Mouse (Mus musculus) hindbrain, embryonic 11.5 days (tissue): ENCODE measurements around the gene Zfp473. TPM values are rescaled to one million over a fixed set of nuclear protein-coding genes. Genes with fewer than 3 reads are reported as not detected.
A peak's percentile ranks its signal among the peaks of the same experiment; 100 is the strongest.
"Not testable (repeated sequence)": the region's sequence is repeated elsewhere in the genome, so short reads cannot be mapped to it uniquely, and the experiment has no call there.

Experiments
- ATAC-seq: fragments of 200-750 bp; cut with Nextera tagmentation; 2 replicates; pipeline ENCODE4 v1.8.0; 2017; ENCODE audit warnings: mild to moderate bottlenecking, moderate TSS enrichment, moderate library complexity; ENCODE audit not compliant: low FRiP score
- DNase-seq: peaks from one replicate; pipeline ENCODE4 v3.0.0-alpha.2; 2015; ENCODE audit warnings: low spot score
- H3K27ac ChIP-seq: fragments of 300-500 bp; sonication (generic); 2 replicates; pipeline ENCODE4 v1.5.1; 2014; ENCODE audit warnings: mild to moderate bottlenecking, low read depth, low read length
- H3K27me3 ChIP-seq: fragments of 300-500 bp; sonication (generic); 2 replicates; pipeline ENCODE4 v1.6.1; 2014; ENCODE audit warnings: mild to moderate bottlenecking, low read length, moderate library complexity, mixed read lengths; ENCODE audit not compliant: control insufficient read depth, insufficient read depth
- H3K36me3 ChIP-seq: fragments of 300-500 bp; sonication (generic); 2 replicates; pipeline ENCODE4 v1.6.1; 2014; ENCODE audit warnings: mild to moderate bottlenecking, low read length, moderate library complexity, mixed read lengths; ENCODE audit not compliant: control insufficient read depth, insufficient read depth
- H3K4me1 ChIP-seq: fragments of 300-500 bp; sonication (generic); replicated peaks from 2 replicates; pipeline ENCODE4 v1.6.1; 2014; ENCODE audit warnings: low read length, mixed read lengths; ENCODE audit not compliant: control insufficient read depth, insufficient read depth
- H3K4me2 ChIP-seq: fragments of 300-500 bp; sonication (generic); replicated peaks from 2 replicates; pipeline ENCODE4 v1.6.1; 2014; ENCODE audit warnings: mild to moderate bottlenecking, low read depth, low read length
- H3K4me3 ChIP-seq: fragments of 300-500 bp; sonication (generic); 2 replicates; pipeline ENCODE4 v1.5.1; 2014; ENCODE audit warnings: low read depth, low read length
- H3K9ac ChIP-seq: fragments of 300-500 bp; sonication (generic); 2 replicates; pipeline ENCODE4 v1.6.1; 2014; ENCODE audit warnings: low read depth, low read length
- H3K9me3 ChIP-seq: fragments of 300-500 bp; sonication (generic); 2 replicates; pipeline ENCODE4 v1.6.1; 2016; ENCODE audit warnings: low read length; ENCODE audit not compliant: control insufficient read depth
- WGBS: fragments of 180-500 bp; shearing (Covaris S2); extraction: QIAGEN DNeasy Blood & Tissue Kit; methylation state at CpG from one replicate; pipeline ENCODE4 v1.1.7; 2014; 5-methylcytosine and 5-hydroxymethylcytosine counted together
- polyA plus RNA-seq: library from polyadenylated mRNA; unstranded; fragments of >200 nt; fragmentation: Nextera tagmentation; extraction: Ambion mirVana; gene quantifications from 2 replicates; pipeline ENCODE4 v1.2.1, GENCODE M21; 2014

The Zfp473 gene
- polyA plus RNA-seq, 1 experiment from 2014 or later: 3.0 TPM

DNA sequence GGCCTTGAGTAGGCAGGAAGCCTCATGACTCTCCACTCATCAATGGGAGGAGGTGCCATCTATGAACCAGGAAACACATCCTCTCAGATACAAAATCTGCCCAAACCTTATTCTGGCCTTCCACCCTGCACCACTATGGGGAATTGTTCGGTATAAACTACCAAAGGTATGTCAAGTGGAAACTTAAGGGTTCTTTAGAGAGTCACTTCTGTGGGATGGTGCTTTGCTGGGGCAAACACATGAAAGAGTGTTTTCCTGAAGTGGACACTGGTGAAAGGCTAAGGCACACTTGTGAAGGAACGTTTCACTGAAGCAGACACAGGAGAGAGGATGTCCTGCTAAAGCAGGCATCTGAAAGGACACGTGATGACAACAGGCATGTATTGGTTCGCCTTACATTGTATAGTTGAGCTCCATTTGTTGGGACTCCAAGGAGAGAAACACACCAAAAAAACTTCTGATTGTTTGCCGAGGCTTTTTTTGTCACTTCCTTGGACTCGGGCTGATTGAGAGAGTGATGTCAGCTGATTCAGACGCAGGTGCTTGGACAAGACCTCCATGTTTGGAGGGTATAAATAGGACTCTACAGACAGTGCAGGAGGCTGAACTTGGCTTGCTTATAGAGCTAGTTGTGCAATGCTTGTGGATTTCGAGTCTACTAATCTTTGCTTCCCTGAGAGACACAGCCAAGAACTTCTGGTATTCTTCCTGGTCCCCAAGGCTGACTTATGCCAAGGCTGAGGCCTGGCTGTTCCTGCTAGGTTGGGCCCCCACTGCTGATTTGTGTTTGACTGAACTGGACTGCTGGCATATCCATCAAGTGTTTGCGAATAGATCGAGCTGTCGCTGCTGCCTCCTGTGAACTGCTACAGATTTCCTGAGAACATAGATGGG is 22.5 kb downstream of the Zfp473 start:
- no peaks in the 10 kb centered on the region for H3K36me3 ChIP-seq
- DNase-seq (no peak), ATAC-seq (no peak)
- no peaks in the 10 kb centered on the region for H3K27me3 ChIP-seq
- H3K9ac ChIP-seq: no peak overlapping the region
- H3K27ac ChIP-seq: no peak overlapping the region
- no peaks in the 10 kb centered on the region for H3K4me1 ChIP-seq
- 86% methylated on average over 11 of the region's 11 CpGs for WGBS
- no peak overlapping the region for H3K4me3 ChIP-seq
- H3K4me2 ChIP-seq: no peak overlapping the region
- H3K9me3 ChIP-seq: no peaks in the 10 kb centered on the region

DNA sequence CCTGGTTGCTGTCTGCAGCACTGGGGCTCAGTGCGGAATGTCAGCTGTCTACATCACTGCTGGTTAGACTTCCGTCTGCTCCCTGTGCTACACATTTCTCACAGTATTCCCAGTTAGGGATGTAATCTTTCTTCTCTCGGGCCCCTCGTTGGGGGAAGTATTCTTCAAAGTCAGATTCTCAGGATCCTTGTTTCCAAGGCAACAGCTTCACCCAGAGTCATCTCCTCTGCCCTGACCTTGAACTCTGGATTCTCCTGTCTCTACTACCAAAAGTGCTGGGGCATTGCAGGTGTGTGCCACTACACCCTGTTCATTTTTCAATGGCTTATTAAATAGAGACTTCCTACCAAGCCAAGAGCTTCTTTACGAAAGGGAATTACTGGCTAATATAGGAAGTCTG is 23.7 kb downstream of the Zfp473 start:
- H3K36me3 ChIP-seq: no peaks in the 10 kb centered on the region
- ATAC-seq: no peak
- WGBS: 69% methylated on average over 5 of the region's 5 CpGs

DNA sequence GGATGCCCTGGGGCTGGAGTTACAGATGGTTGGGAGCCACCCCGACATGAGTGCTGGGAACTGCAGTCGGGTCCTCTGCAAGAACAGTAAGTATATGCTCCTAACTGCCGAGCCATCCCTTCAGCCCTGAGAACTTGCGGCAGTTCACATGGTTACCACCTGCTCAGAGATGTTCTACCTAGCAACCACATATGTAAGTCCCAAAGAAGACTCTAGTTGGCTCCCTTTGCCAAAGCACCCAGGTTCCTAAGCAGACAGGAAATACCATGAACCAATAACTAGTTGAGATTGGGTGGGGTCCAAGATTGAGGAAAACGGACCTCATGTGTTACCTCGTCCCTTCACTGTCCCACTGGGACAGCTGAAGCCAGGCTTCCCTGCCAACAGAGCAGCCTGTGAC is 24.5 kb downstream of the Zfp473 start:
- H3K4me1 ChIP-seq: no peaks in the 10 kb centered on the region
- DNase-seq (no peak), ATAC-seq (no peak)
- no peak overlapping the region for H3K27ac ChIP-seq
- H3K4me2 ChIP-seq: no peak overlapping the region
- 84% methylated on average over 6 of the region's 6 CpGs for WGBS
- H3K4me3 ChIP-seq: no peak overlapping the region
- no peak overlapping the region for H3K9ac ChIP-seq
- no peaks in the 10 kb centered on the region for H3K9me3 ChIP-seq
- H3K27me3 ChIP-seq: no peaks in the 10 kb centered on the region
- H3K36me3 ChIP-seq: no peaks in the 10 kb centered on the region

More for the DNA sequence above, 23.7 kb downstream of the Zfp473 start:
- Histone ChIP-seq H3K4me1 (no peaks in the 10 kb centered on the region), H3K27me3 (no peaks in the 10 kb centered on the region), H3K9me3 (no peaks in the 10 kb centered on the region), H3K9ac (no peak overlapping the region), H3K27ac (no peak overlapping the region), H3K4me2 (no peak overlapping the region), H3K4me3 (no peak overlapping the region)
- DNase-seq: no peak

DNA sequence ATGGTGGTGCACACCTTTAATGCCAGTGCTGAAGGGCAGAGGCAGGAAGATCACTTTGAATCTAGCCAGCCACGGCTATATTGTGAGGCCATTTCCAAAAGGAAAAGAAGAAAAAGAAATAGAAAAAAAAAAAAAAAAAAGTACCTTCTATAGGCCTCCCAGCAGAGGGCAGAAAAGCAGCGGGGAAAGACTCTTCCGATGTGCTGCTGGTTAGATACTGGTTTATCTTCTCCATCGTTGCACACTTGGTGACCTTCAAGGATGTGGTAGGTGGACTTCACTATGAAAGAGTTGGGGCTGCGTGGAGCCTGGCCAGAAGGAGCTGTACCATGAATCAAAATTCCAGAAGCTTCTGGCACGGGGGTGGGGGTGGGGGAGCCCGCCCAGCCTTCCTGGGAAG is 26.5 kb downstream of the Zfp473 start:
- Histone ChIP-seq H3K9ac (no peak overlapping the region), H3K27ac (no peak overlapping the region), H3K36me3 (no peaks in the 10 kb centered on the region), H3K4me2 (no peak overlapping the region), H3K9me3 (no peaks in the 10 kb centered on the region), H3K4me3 (no peak overlapping the region), H3K4me1 (no peaks in the 10 kb centered on the region), H3K27me3 (no peaks in the 10 kb centered on the region)
- 29% methylated on average over 7 of the region's 7 CpGs for WGBS
- no peak for ATAC-seq
- DNase-seq: peak; percentile 34

- ATAC-seq: no peak
These were observed 28.8 kb downstream of the Zfp473 start for GRCm38 (mm10) chr7:44722058-44722457.

DNA sequence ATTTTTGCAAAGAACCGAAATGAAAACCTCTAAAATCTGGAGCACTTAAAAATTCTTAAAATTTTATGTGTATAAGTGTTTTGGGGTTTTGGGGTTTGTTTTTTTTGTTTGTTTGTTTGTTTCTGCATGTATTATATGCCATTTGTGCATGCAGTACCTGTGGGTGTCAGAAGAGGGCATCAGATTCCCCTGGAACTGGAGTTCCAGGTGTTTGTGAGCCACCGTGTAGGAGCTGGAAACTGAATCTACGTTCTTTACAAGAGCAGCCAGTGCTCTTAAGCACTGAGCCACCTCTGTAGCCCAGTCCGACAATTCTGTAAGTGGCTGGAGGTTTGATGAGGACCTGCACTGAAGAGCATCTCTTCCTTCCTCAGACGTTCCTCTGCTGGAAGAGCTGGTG is 41.0 kb downstream of the Zfp473 start:
- Histone ChIP-seq H3K27me3 (no peaks in the 10 kb centered on the region), H3K4me2 (no peak overlapping the region), H3K4me1 (no peaks in the 10 kb centered on the region), H3K9ac (no peak overlapping the region), H3K27ac (no peak overlapping the region), H3K36me3 (no peaks in the 10 kb centered on the region), H3K9me3 (no peaks in the 10 kb centered on the region), H3K4me3 (no peak overlapping the region)
- no peak for ATAC-seq
- DNase-seq: no peak
- WGBS: 88% methylated on average over 5 of the region's 5 CpGs

More at GRCm38 (mm10) chr7:44722058-44722457, 28.8 kb downstream of the Zfp473 start:
- Histone ChIP-seq H3K9ac (no peak overlapping the region), H3K9me3 (no peaks in the 10 kb centered on the region), H3K27me3 (no peaks in the 10 kb centered on the region), H3K4me3 (no peak overlapping the region), H3K36me3 (no peaks in the 10 kb centered on the region), H3K4me1 (no peaks in the 10 kb centered on the region), H3K27ac (no peak overlapping the region), H3K4me2 (no peak overlapping the region)
- WGBS: 89% methylated on average over 5 of the region's 5 CpGs
- no peak for DNase-seq

DNA sequence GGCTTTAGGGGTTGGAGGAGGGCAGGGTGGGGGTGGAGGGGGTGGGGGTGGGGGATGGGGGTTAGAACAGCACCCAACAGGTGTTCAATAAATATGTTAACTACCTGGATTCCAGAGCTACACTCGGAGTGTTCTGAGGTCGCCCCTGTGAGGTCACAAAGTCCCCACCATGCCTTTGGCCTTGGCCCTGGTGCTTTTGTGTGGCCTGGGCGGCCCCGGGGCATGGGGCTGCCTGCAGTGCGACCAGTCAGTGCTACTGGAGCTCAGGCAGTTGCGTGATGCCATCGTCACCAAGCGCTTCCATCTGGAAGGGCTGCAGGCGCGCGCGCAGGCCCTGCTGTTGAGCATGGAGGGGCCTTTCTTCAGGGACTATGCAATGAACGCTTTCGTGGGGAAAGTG is 42.3 kb downstream of the Zfp473 start, which contains the start of gene Izumo2:
TSS of gene Izumo2 (plus strand) at position 169 of the 400 bp plus-strand sequence.
- Histone ChIP-seq H3K36me3 (no peaks in the 10 kb centered on the region), H3K9me3 (no peaks in the 10 kb centered on the region), H3K4me2 (no peak within 1 kb of the TSS), H3K4me1 (no peaks in the 10 kb centered on the region), H3K4me3 (no peak within 1 kb of the TSS), H3K9ac (no peak within 1 kb of the TSS), H3K27me3 (no peaks in the 10 kb centered on the region), H3K27ac (no peak within 1 kb of the TSS)
- ATAC-seq: no peak
- WGBS: 75% methylated on average over 14 of the region's 14 CpGs
- no peak for DNase-seq

- not testable (repeated sequence) for H3K27ac ChIP-seq, H3K4me1 ChIP-seq, H3K9ac ChIP-seq, H3K9me3 ChIP-seq, DNase-seq, H3K27me3 ChIP-seq, ATAC-seq, H3K4me2 ChIP-seq, H3K36me3 ChIP-seq, H3K4me3 ChIP-seq
- WGBS: 87% methylated on average over 5 of the region's 6 CpGs
These were observed 42.8 kb downstream of the Zfp473 start for GRCm38 (mm10) chr7:44708093-44708492.

GRCm38 (mm10) chr7:44707169-44707675 is 43.6 kb downstream of the Zfp473 start:
- Histone ChIP-seq H3K9ac (no peak overlapping the region), H3K36me3 (no peaks in the 10 kb centered on the region), H3K27me3 (no peaks in the 10 kb centered on the region), H3K27ac (no peak overlapping the region), H3K9me3 (no peaks in the 10 kb centered on the region), H3K4me1 (no peaks in the 10 kb centered on the region), H3K4me2 (no peak overlapping the region), H3K4me3 (no peak overlapping the region)
- ATAC-seq (no peak), DNase-seq (no peak)
- WGBS: 90% methylated on average over 5 of the region's 5 CpGs
